Mouse (Mus musculus) left cerebral cortex, adult 8-10 months (tissue): ENCODE data around the gene Vsig8. TPM values are rescaled to one million over a fixed set of nuclear protein-coding genes. Genes with fewer than 3 reads are reported as not detected.

Source experiments
- DNase-seq, 2 experiments: peaks; one replicate each; pipeline ENCODE4 v3.0.0; 2022; ENCODE audit warnings: low spot score in 2 of 2
- total RNA-seq, 4 experiments: library from RNA; stranded (reverse); gene quantifications; 2 replicates each; pipeline ENCODE4 v1.2.4; 2022

Gene Vsig8
- total RNA-seq, 4 experiments from 2014 or later: 0.32 to 0.67 (median 0.57) TPM

DNA sequence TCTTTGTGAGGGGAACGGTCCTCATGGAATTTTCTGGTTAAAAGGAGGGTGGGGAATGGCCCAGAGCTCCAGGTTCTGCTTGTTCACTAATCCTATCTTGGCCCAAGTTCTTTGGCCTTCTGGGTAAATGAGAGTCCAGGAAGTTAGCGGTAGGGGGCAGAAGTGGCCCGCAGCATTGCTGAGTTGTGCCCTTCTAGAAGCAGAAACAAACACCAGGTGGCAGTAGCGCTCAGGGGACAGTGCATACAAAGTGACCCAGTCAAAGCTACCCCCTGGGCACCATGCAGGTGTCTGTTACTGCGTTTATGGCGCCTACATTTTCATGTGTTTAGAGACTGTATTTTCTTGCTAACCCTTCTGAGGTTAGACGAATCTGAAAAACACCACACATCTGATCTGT lies 27.0 kb upstream of the Vsig8 start:
- peak; percentile 61 to 67 for DNase-seq

DNA sequence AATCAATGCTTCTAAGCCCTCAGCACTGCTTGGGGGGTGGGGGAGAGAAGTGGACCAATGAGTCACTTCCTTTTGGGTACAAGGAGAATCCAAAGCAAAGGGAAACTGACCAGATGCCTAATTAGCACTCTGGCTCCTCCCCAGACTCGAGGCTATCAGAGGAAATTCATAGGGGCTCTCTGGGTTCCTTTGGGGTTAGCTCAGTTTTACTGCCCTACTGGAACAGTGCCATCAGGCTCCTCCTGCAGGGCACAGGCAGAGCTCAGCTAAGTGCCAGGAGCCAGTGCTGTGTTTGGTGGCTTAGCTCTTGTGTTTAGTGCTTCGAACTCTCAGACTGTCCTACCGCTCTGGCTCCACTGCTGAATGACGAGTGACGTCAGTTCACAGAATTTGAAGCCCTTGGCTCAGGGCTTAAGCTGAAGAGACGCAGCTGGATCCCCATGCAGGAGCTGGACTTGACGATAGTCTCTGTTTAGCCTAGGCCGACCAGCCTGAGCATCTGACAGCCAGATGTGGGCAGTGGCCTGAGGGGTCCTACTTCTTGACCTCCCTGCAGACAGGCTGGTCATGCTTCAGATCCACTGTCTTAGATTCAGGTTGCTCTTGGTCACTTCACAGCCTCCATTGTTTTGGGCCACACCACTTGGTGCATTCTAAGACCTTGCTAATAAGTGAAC lies 25.1 kb upstream of the Vsig8 start:
- no peak for DNase-seq

DNA sequence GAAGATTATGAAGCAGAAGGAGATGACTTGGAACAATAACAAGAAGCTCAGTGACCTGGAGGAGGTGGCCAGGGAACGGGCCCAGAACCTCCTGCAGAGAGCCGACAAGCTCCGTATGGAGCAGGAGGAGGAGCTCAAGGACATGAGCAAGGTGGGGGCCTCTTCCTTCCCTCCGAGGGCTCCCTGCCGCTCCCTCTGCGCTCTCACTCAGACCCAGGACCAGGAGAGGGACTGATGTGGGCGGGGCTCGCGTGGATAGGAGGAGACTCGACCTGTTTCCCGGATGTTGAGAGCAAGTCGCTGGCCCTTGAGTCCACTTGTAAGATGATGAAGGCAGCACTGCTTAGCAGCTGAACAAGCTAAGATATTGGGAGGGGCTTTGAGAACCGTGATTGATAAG lies 23.2 kb upstream of the Vsig8 start:
- no peak for DNase-seq

DNA sequence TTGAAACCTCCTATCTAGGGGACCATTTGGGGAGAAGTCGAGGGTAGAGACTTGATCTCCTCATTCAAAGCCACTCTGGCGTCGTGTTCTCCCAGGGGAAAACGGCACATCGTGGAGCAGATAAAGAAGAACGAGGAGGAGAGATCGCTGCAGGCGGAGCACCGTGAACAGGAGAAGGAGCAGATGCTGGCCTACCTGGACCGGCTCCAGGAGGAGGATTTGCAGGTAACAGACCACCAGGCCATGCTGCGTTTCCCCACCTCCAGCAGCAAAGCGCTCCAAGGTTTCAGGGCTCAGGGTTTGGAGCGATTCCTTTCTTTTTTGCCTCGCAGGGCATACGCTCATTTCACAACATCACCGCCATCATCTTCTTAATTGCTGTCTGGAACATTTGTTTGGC lies 20.6 kb upstream of the Vsig8 start:
- no peak for DNase-seq

DNA sequence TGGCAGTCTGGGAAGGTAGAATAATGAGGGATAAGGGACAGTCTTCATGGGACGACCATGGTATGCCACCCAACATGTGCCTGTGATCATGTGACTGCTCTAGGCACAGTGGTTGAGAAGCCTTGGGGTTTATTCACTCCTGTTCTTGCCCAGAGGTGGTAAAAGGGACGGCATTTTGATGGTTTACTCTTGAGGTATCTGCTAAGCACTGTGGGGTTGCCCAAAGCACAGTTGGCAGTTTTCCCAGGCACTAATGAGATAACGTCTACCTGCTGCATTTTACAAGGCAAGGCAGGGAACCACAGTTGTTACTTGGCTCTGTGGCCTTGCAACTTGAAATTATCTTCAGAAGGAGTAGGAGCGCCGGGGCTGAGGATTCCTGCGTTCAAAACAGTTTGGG lies 15.9 kb upstream of the Vsig8 start:
- DNase-seq: no peak

DNA sequence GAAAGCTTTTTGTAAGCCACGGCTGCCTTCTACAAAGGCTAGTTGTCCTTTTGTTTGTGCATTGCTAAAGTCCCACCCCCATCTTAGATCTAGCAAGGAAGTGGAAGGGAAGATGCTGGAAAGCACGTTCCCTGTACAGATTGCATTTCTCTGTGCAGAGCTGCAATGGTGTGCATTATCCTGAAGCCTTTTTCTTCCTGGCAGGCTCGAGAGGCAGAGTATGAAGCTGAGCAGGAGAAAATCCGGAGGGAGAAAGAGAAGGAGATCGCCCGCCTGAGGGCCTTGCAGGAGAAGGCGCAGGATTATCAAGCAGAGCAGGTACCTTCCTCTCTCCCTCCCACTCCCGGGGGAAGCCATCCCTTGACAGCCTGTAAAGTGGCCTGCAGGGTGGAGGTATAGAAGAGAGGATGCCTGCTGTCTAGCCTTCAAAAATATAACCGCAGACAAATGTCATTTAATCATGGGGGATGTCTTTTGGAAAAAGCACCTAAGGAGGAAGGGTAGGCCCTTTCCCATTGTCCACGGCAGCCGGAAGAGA lies 15.4 kb upstream of the Vsig8 start:
- DNase-seq: no peak

DNA sequence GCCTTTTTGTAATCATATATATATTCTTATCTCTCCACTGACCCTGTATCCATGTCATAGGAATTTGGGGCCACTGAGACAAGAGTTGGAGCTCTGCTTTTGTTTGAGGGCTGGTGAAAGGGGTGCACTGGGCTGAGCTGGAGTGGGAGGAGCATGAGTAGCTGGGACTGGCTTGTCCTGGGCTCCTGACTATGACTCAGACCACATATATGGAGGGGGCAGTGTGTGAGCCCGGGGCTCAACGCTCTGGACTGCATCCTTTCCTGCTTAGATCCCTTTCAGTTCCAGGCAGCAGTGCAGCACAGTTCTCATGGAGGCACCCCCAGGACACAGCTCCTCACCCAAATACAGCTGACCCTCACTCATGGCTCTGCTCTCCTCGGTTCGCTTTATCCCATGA lies 9.7 kb upstream of the Vsig8 start:
- DNase-seq: no peak

DNA sequence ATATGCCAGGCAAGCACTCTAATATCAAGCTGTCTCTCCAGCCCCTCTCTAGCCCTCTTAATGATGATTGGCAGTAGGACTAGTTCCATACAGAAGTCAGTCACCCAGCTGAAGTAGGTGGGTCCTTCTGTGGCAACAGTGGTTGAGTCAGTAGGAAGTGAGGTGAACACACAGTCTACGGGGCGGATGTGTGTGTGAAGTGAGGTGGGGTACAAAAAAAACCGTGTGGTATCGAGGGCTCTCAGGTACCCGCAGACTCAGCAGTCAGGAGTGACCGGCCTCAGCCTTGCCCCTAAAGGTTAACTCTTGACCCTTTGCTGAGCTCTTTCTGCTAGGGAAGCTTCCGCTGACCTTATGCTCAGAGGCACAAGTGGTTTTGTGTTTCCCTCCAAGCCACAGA lies 7.2 kb upstream of the Vsig8 start:
- no peak for DNase-seq

DNA sequence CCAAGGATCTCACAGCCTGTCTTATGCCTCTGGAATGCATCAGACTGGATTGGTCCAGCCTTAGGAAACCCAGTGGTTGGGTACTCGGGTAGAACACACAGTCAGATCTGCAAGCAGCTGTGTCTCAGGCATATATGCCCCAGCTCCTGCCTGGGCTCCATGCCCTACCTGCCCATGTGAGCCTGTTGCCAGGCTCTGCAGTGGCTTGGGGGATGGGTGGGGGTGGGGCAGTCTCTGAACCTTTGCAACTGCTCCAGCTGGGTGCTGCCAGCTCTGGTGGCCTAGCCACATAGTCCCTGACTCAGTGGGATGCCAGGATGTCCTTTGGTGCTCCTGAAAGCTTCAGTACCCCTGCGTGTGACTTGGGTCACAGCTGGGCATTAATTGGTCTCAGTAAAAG lies 6.4 kb upstream of the Vsig8 start:
- DNase-seq: no peak

DNA sequence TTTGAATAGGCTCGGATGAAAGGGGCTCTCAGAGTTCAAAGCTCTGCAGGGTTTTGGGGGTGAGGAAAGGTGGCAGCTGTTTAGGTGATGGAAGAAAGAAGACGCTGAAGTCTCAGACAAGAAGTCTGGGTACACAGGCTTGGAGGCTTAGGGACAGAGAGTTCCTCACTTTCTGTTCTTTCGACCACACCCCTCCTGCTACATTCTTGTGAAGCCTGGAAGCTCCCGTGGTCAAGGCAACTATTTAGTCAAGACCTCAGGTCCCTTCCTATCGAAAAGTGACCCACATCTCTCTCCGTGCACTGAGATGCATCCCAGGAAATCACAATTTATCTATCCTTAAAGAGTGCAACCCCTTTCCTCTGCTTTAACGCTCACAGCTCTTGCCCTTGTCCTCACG lies 6.0 kb upstream of the Vsig8 start:
- DNase-seq: no peak

DNA sequence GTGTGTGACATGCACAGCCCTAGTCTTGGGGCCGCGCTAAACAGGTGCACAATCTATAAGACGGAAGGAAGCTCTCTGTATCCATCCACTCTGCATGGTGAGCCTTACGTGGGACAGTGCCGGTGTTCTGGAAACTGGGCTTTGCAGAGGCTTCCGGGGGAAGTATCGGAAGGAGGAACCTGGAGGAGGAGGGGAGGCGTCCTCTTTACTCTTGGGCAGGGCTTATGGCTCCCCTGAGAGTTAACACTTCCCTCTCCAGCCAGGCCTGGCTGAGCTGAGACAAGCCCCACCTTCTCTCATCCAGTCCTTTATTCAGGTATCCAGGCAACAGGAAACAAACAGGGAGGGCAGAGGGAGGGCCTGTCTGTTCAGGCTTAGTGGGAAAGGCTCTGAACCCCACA lies 5.2 kb upstream of the Vsig8 start:
- peak; percentile 39 to 41 for DNase-seq

DNA sequence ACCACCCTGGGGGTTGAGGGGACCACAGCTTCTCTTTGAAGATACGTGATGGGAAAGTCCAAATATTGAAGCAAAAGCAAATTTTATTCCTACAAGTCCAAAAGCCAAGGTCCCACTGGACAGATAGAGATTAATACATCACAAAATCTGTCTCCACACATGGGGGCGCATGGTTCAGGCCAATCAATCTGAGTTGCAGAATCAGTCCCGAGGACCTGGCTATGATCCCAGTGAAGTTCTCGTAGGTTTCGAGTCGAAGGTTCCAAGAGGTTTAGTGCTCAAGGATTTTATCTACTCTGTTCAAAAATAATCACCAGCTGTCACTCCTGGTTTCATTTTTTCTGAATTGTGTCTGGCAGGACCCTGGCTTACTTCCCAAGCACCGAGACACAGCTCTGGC lies 4.7 kb upstream of the Vsig8 start:
- no peak for DNase-seq

DNA sequence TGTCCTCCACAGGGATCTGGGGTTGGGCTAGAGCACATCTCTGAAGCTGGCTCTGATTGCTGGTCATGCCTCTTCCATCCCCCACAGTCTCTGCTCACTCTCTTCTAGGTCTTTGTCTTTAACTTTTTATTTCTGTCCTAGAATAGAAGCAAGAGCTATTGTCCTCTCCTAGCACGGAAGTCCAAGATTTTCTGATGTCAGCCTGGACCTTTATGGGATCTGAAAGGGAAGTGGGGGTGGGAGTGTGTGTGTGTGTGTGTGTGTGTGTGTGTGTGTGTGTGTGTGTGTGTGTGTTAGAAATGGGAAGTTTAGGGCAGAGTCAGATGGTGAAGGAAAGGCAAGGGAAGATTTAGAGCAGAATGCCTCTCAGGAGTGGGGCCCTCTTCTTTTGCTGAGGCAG lies 3.1 kb upstream of the Vsig8 start:
- no peak for DNase-seq

DNA sequence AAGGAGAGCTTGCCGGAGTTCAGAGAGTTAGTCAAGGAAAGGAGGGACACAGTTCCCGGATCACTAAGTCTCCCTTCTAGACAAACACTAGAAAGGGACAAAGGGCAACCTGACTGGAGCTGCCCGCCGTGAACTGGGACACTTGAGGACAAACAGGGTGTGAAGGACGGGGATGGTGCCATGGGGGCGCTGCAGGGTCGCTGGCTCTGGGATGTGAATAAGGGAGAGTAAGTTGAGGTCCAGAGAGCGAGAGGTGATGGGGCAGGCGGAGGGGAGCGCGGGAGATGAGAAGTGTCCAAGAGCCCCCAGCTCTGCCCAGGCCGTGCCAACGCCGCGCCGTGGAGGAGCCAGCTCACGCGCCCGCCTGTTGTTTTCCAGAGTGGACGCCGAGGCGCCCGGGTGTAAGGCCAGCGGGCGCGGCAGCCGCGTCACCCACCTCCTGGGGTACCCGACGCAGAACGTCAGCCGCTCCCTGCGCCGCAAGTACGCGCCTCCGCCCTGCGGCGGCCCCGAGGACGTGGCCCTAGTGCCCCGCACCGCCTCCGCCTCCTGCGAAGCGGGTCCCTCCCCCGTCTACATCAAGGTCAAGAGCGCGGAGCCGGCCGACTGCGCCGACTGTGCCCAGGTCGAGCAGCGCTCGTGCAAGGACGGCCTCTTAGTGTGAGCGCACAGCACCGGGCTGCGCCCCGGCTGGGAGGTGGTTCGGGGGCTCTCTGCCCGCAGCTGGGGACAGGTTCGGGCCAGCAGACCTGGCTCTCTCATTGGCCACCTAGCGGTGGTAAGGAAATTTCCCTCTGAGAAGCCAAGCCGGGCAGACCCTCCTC lies 7.1 kb downstream of the Vsig8 start:
- DNase-seq: peak; percentile 39 to 65

DNA sequence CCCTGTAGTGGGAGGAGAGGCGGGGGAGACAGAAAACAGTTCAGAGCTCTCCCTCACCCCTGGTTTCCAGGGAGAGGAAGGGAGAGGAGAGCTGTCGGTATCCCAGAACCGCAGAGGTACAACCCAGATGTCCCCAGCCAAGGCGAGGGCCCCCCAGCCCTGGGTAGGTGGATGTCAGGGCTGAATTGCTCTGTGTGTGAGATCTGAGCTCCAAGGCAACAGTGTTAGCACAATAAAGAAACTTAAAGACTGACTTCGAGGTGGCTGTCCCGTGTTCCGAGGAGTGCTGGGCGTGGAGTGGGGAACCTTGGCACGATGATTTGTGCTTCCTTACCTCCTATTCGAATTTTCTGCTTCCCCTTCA lies 7.7 kb downstream of the Vsig8 start:
- no peak for DNase-seq

DNA sequence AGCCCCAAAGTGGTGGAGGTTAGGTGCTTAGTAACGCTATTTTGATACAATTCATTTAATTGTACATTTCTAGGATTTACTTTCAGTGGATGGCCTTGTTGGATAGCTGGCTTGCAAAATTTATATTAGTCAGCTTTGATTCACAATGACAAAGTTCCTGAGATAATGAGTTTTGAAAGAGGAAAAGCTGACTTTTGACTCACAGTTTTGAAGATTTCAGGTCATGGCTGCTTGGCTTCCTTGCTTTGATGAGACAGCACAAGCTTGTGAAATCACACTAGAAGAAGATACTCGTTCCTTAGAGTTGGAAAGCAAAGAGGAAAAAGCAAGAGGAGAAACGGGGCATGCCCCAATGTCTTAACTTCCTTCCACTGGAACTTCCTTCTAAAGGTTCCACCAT lies 10.4 kb downstream of the Vsig8 start:
- DNase-seq: no peak

DNA sequence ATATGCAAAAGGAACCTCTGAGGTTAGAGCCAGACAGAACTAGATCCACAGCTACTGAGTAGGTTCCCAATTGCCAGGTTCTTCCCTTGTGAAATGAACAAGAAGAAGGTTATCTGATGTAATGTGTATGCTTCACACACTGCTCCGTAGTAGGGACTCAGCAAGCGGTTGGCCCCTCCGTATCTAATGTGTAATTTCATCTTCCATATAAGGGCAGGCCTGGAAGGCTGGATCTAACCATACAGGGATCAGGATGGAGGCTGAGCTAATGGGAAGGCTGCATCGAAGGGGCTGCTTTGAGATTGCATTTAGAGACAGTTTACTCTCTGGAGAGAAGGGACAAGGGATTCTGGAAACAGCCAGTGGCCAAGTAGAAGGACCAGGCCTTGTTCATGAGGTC lies 12.0 kb downstream of the Vsig8 start:
- DNase-seq: no peak

DNA sequence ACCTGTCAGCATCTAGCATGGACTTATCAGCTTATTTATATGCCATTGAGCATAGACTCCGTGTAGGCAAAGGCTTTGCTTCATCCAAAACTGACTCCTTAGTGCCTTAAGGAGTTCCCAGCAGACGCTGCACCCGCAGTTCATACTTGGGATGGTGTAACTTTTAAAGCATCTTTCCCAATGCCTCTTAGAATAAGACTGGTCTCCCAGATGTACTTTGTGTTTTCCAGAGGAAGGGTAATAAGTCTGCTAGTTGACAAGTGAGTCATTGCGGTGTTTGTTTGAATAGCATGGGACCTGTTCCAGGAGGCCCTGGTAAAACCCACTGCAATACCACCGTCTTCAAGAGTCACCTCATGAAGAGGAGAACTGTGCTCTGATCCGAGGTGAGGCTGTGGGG lies 24.4 kb downstream of the Vsig8 start:
- no peak for DNase-seq

DNA sequence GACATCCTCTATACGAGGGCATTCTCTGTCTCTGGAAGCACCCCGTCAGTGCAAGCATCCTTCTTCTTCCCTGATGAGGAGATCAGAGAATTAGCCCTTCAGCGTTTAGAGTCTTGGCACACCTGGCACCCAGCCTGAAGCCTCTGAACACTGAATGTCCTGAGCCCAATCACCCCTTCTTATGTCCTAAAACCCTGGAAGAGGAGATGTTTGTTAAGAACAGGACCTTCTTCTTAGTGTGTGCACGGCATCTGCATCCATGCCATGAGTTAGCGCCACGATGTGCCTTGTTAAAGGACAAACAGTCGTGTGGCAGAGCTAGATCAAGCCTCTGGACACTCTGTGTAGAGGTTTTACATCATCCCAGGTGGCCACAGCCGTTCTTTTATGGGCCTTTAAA lies 26.7 kb downstream of the Vsig8 start:
- DNase-seq: no peak

DNA sequence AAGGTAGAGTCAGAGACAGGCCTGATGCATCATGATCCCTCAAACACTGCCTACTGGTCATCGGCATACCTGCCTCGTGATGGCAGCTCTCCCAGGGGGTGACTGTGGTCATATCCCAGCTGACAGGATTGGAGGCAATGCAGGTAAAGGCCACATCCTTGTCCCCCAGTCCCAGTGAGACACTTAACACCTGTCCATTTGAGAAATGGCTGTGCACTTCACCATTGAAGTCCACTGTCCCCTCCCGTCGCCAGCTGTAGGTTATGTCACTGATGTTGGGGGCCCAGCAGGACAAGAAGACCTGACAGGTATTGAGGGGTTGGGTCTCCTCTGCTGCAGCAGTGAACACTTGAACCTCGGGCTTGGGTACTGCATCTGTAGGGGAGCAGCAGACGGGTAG lies 28.5 kb downstream of the Vsig8 start:
- DNase-seq: no peak

DNA sequence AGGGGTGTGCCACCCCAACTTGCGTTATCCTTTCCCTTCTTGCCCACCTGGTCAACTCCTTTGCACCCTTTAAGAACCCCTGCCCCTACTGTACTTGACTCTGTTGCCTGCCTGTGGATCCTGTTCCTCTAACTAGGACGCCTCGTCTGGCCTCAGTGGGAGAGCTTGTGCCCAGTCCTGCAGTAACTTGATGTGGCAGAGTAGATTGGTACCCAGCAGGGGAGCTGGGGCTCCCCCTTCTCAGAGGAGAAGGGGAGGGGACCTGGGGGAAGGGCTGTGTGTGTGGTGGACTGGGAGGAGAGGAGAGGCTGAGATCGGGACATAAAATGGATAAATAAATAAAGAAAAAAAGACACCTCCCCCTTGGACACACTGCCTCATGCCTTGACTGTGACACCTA lies 29.3 kb downstream of the Vsig8 start:
- DNase-seq: no peak

DNA sequence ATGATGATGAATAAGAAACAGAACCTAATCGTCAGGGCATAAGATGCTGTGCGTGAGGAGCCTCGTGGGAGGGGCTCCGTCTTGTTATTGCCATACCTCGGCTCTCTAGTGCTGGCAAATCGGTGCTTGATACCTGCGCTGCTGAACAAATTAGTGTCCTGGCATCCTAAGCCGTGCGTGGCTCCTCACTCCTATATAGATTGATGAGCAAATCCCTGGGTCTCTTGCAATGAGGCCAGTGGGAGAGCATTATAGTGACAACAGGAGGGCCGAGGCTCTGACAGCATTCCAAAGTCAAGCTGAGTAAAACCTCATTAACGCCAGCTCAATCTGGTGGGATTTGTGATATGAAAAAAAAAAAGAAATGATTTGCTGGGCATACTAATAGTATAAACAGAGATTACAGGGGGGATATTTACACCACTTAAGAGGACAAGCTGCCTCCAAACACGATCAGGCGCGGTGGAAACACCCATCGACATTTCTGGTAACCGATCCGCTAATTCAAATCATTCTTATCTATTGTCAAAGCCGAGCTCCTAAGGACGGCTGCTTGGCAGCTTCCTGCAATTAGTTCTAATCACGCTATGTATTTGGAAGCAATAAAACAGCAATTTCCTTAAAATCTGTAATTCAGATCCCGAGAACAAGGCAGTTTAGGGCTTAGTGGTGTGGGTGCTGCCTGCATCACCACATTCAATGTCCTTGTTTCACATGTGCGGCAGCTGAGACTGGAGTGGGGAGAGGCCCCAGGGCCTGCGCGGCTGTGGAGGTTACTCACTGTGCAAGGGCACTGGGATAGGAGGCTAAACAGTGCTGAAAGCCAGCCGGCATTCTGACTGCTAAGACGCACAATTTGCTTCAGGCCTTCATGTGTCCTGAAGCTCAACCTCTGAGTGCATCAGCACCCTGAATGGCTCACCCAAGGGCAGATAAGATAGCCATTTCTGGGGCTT lies 30.2 kb downstream of the Vsig8 start:
- no peak for DNase-seq
